Mouse (Mus musculus): Measurements from ENCODE around the gene Dscam. TPM values are rescaled to one million over a fixed set of nuclear protein-coding genes. Genes with fewer than 3 reads are reported as not detected.
A peak's percentile ranks its signal among the peaks of the same experiment; 100 is the strongest.

The Dscam gene
- total RNA-seq, 2 experiments from 2014 or later: 0.02 TPM; not detected in 1

GRCm38 (mm10) chr16:96635916-96636315 lies 534.6 kb downstream of the Dscam start:
- intact Hi-C loops (cut with DNase I; ENCODE audit: low total_unique reads): no loop called here

GRCm38 (mm10) chr16:96634791-96635143 lies 535.8 kb downstream of the Dscam start:
- intact Hi-C loops (cut with DNase I; ENCODE audit: low total_unique reads): no loop called here
- no peak for DNase-seq

More at GRCm38 (mm10) chr16:96635916-96636315, 534.6 kb downstream of the Dscam start:
- DNase-seq: no peak

- intact Hi-C loops (cut with DNase I; ENCODE audit: low total_unique reads): no loop called here
- no peak for DNase-seq
These were observed 536.3 kb downstream of the Dscam start for GRCm38 (mm10) chr16:96634097-96634790.

- intact Hi-C loops (cut with DNase I; ENCODE audit: low total_unique reads): no loop called here
- no peak for DNase-seq
These were observed 540.3 kb downstream of the Dscam start for GRCm38 (mm10) chr16:96630241-96630640.

GRCm38 (mm10) chr16:96629623-96630022 lies 540.9 kb downstream of the Dscam start:
- intact Hi-C loops (cut with DNase I; ENCODE audit: low total_unique reads): no loop called here

GRCm38 (mm10) chr16:96625468-96625867 lies 545.1 kb downstream of the Dscam start:
- intact Hi-C loops (cut with DNase I; ENCODE audit: low total_unique reads): no loop called here
- DNase-seq: no peak

More at GRCm38 (mm10) chr16:96629623-96630022, 540.9 kb downstream of the Dscam start:
- DNase-seq: no peak

- intact Hi-C loops (cut with DNase I; ENCODE audit: low total_unique reads): no loop called here
- DNase-seq: no peak
These were observed 545.8 kb downstream of the Dscam start for GRCm38 (mm10) chr16:96624570-96625411.

GRCm38 (mm10) chr16:96620861-96621260 lies 549.7 kb downstream of the Dscam start:
- DNase-seq: no peak
- intact Hi-C loops (cut with DNase I; ENCODE audit: low total_unique reads): no loop called here

GRCm38 (mm10) chr16:96620402-96620801 lies 550.1 kb downstream of the Dscam start:
- intact Hi-C loops (cut with DNase I; ENCODE audit: low total_unique reads): no loop called here
- peak; percentile 68 for DNase-seq

- no peak for DNase-seq
- intact Hi-C loops (cut with DNase I; ENCODE audit: low total_unique reads): loop anchor here (10.0 kb wide), 1 partner anchor 153 kb away; the partner anchor contains the start of gene Pcp4
These were observed 552.8 kb downstream of the Dscam start for GRCm38 (mm10) chr16:96617772-96618171.

- DNase-seq: no peak
- intact Hi-C loops (cut with DNase I; ENCODE audit: low total_unique reads): loop anchor here (10.0 kb wide), 1 partner anchor 148 kb away; the partner anchor contains the start of gene Pcp4
These were observed 557.3 kb downstream of the Dscam start for GRCm38 (mm10) chr16:96613275-96613674.

GRCm38 (mm10) chr16:96610806-96611205 lies 559.7 kb downstream of the Dscam start:
- intact Hi-C loops (cut with DNase I; ENCODE audit: low total_unique reads): loop anchor here (10.0 kb wide), 1 partner anchor 146 kb away; the partner anchor contains the start of gene Pcp4

GRCm38 (mm10) chr16:96602206-96602605 lies 568.3 kb downstream of the Dscam start:
- DNase-seq: no peak
- intact Hi-C loops (cut with DNase I; ENCODE audit: low total_unique reads): no loop called here

More at GRCm38 (mm10) chr16:96610806-96611205, 559.7 kb downstream of the Dscam start:
- DNase-seq: peak; percentile 11

GRCm38 (mm10) chr16:96600791-96601190 lies 569.8 kb downstream of the Dscam start:
- DNase-seq: no peak
- intact Hi-C loops (cut with DNase I; ENCODE audit: low total_unique reads): no loop called here

GRCm38 (mm10) chr16:96599401-96600060 lies 571.0 kb downstream of the Dscam start:
- intact Hi-C loops (cut with DNase I; ENCODE audit: low total_unique reads): no loop called here
- no peak for DNase-seq

GRCm38 (mm10) chr16:96575841-96576240 lies 594.7 kb downstream of the Dscam start:
- intact Hi-C loops (cut with DNase I; ENCODE audit: low total_unique reads): no loop called here
- DNase-seq: no peak

- no peak for DNase-seq
- intact Hi-C loops (cut with DNase I; ENCODE audit: low total_unique reads): no loop called here
These were observed 603.1 kb downstream of the Dscam start for GRCm38 (mm10) chr16:96567428-96567827.

GRCm38 (mm10) chr16:96563350-96564257 lies 606.9 kb downstream of the Dscam start:
- DNase-seq: no peak
- intact Hi-C loops (cut with DNase I; ENCODE audit: low total_unique reads): no loop called here

- intact Hi-C loops (cut with DNase I; ENCODE audit: low total_unique reads): no loop called here
- no peak for DNase-seq
These were observed 610.8 kb downstream of the Dscam start for GRCm38 (mm10) chr16:96559796-96560195.

Measured in gastrocnemius, postnatal 14 days (tissue).